Mouse (Mus musculus): Measurements from ENCODE around the gene Rpap2. TPM values are rescaled to one million over a fixed set of nuclear protein-coding genes. Genes with fewer than 3 reads are reported as not detected.

Gene Rpap2
- polyA plus RNA-seq, 1 experiment from 2014 or later, result 17.1 TPM

DNA sequence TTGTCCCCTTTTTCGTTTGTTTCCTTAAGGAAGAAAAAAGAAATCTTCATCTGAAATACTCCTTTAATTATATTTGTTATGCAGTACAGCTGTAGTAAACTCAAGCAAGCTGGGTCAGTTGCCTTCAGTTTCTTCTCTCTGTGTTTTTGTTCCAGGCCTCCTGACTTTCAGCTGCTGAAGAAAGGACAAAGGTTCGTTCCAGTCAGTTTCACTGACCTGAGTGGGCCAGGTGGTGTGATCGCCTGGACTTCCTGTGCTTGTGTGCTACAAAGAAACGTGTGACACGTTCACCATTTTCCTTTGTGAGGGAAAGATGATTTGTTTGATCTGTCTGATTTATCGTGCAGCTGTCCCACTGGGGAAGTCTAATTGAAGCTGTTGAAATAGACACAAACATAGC is 20.8 kb downstream of the Rpap2 start:
- ATAC-seq (replicated peaks; ENCODE audit: low FRiP score), result no peak
- H3K9ac ChIP-seq (ENCODE audit: low read depth, low read length), result no peak overlapping the region
- WGBS, result 84% methylated on average over 6 of the region's 6 CpGs

DNA sequence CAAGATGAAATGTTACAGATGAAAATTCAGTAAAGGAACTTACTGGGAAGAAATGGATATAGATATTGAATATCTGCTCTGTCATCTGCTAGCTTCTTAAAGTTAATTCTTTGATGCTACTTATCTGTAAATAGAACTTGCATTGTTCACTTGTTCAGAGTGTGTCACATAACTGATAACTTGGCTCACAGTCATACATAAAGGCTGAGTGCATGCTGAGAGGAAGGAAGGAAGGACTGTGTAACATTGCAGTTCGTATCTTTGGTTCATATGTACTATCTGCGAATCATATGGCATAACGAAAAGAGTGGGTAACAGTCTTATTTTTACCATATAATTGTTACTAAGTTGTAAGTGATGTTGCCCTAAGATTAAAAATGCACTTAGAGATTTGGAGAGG is 24.2 kb downstream of the Rpap2 start:
- Histone ChIP-seq H3K4me2 (no peak overlapping the region), H3K27me3 (replicated peaks; ENCODE audit: control insufficient read depth, insufficient read depth, low read length) (no peaks in the 10 kb centered on the region), H3K4me1 (replicated peaks; ENCODE audit: control insufficient read depth, insufficient read depth, low read length) (no peaks in the 10 kb centered on the region), H3K36me3 (ENCODE audit: control insufficient read depth, insufficient read depth, low read length) (peaks cover 4% of the 10 kb centered on the region; the same call in 1 of the 2 replicates), H3K9me3 (ENCODE audit: control insufficient read depth, low read length) (no peaks in the 10 kb centered on the region), H3K4me3 (ENCODE audit: low read depth, low read length) (no peak overlapping the region), H3K9ac (ENCODE audit: low read depth, low read length) (no peak overlapping the region), H3K27ac (ENCODE audit: low read depth, low read length) (no peak overlapping the region)
- WGBS, result 83% methylated on average over 3 of the region's 3 CpGs
- DNase-seq (ENCODE audit: low spot score) (no peak), ATAC-seq (replicated peaks; ENCODE audit: low FRiP score) (no peak)

More for the DNA sequence above, 20.8 kb downstream of the Rpap2 start:
- Histone ChIP-seq H3K4me2 (no peak overlapping the region), H3K4me3 (ENCODE audit: low read depth, low read length) (no peak overlapping the region), H3K9me3 (ENCODE audit: control insufficient read depth, low read length) (no peaks in the 10 kb centered on the region), H3K27me3 (replicated peaks; ENCODE audit: control insufficient read depth, insufficient read depth, low read length) (no peaks in the 10 kb centered on the region), H3K27ac (ENCODE audit: low read depth, low read length) (no peak overlapping the region), H3K36me3 (ENCODE audit: control insufficient read depth, insufficient read depth, low read length) (peaks cover 10% of the 10 kb centered on the region), H3K4me1 (replicated peaks; ENCODE audit: control insufficient read depth, insufficient read depth, low read length) (no peaks in the 10 kb centered on the region)
- DNase-seq (ENCODE audit: low spot score), result no peak

DNA sequence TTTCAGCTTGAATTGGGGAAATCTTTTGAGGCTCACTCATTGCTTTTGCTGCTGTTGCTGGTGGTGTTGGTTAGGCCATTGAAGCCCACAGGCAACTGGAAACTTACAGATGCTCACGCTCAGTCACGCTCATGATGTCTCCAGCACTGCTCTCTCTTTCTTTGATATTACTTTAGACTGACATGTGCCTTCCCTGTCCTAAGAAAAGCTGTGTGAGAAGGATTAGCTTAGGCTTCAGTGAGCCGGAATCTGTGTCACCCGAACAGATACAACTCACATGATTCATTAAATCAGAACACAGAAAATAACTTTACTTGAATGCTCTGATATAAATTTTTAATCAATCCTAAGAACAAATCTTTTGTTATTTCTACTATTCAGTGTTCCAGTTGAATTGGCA is 36.5 kb downstream of the Rpap2 start:
- Histone ChIP-seq H3K27me3 (replicated peaks; ENCODE audit: control insufficient read depth, insufficient read depth, low read length) (no peaks in the 10 kb centered on the region), H3K27ac (ENCODE audit: low read depth, low read length) (no peak overlapping the region), H3K4me1 (replicated peaks; ENCODE audit: control insufficient read depth, insufficient read depth, low read length) (no peaks in the 10 kb centered on the region), H3K9me3 (ENCODE audit: control insufficient read depth, low read length) (no peaks in the 10 kb centered on the region), H3K4me3 (ENCODE audit: low read depth, low read length) (no peak overlapping the region), H3K36me3 (ENCODE audit: control insufficient read depth, insufficient read depth, low read length) (0 out of 2 replicates have a peak, but pooled peaks cover 3% of the 10 kb centered on the region), H3K4me2 (no peak overlapping the region), H3K9ac (ENCODE audit: low read depth, low read length) (no peak overlapping the region)
- WGBS, result 92% methylated on average over 4 of the region's 4 CpGs
- ATAC-seq (replicated peaks; ENCODE audit: low FRiP score) (no peak), DNase-seq (ENCODE audit: low spot score) (no peak)

DNA sequence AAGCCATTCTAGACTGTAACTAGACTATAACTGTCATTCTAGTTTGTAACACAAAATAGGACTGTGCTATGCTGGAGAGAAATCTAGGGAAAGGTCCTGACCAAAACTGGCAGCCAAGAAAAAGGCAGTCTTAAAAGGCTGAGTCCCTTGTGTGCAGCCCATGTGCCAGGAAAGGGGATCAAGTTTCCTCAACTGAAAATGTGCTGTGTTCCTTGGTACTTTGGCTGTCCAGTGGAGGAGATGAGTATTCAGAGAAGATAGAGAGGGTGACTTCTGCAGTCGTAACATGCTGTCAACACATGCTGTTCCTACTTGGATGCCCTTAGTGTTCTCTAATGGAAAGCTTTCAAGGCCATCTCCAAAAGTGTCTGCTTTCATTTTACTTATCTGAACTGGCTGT is 39.9 kb downstream of the Rpap2 start:
- WGBS, result 77% methylated on average over 1 of the region's 1 CpGs
- H3K4me3 ChIP-seq (ENCODE audit: low read depth, low read length), result no peak overlapping the region
- H3K27me3 ChIP-seq (replicated peaks; ENCODE audit: control insufficient read depth, insufficient read depth, low read length), result no peaks in the 10 kb centered on the region
- H3K36me3 ChIP-seq (ENCODE audit: control insufficient read depth, insufficient read depth, low read length), result peaks cover 7% of the 10 kb centered on the region; the same call in 1 of the 2 replicates
- ATAC-seq (replicated peaks; ENCODE audit: low FRiP score) (no peak), DNase-seq (ENCODE audit: low spot score) (no peak)
- H3K27ac ChIP-seq (ENCODE audit: low read depth, low read length), result no peak overlapping the region
- H3K9ac ChIP-seq (ENCODE audit: low read depth, low read length), result no peak overlapping the region
- H3K4me1 ChIP-seq (replicated peaks; ENCODE audit: control insufficient read depth, insufficient read depth, low read length), result no peaks in the 10 kb centered on the region
- no peaks in the 10 kb centered on the region for H3K9me3 ChIP-seq (ENCODE audit: control insufficient read depth, low read length)
- no peak overlapping the region for H3K4me2 ChIP-seq

DNA sequence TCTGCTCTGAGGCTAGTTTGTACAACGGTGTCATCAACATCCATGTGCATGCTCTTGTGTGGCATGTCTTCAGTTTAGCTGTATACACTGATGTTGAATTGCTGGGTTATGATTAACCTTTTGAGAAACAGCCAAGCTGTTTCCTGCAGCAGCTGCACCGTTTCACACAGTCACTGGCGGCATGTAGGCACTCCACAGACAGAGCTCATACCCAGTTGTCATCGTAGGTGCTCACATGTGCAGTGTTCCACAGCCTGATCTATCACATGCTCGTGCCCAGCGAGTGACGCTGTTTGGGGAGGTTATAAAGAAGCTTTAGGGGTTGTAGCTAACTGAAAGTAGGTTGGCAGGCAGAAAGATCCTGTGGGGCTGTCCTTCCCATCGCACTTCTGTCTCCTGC is 41.2 kb downstream of the Rpap2 start:
- Histone ChIP-seq H3K27ac (ENCODE audit: low read depth, low read length) (no peak overlapping the region), H3K4me3 (ENCODE audit: low read depth, low read length) (no peak overlapping the region), H3K4me1 (replicated peaks; ENCODE audit: control insufficient read depth, insufficient read depth, low read length) (no peaks in the 10 kb centered on the region), H3K9ac (ENCODE audit: low read depth, low read length) (no peak overlapping the region), H3K4me2 (no peak overlapping the region), H3K9me3 (ENCODE audit: control insufficient read depth, low read length) (no peaks in the 10 kb centered on the region), H3K36me3 (ENCODE audit: control insufficient read depth, insufficient read depth, low read length) (peaks cover 7% of the 10 kb centered on the region; the same call in 1 of the 2 replicates), H3K27me3 (replicated peaks; ENCODE audit: control insufficient read depth, insufficient read depth, low read length) (no peaks in the 10 kb centered on the region)
- WGBS, result 88% methylated on average over 8 of the region's 8 CpGs
- DNase-seq (ENCODE audit: low spot score) (no peak), ATAC-seq (replicated peaks; ENCODE audit: low FRiP score) (no peak)

DNA sequence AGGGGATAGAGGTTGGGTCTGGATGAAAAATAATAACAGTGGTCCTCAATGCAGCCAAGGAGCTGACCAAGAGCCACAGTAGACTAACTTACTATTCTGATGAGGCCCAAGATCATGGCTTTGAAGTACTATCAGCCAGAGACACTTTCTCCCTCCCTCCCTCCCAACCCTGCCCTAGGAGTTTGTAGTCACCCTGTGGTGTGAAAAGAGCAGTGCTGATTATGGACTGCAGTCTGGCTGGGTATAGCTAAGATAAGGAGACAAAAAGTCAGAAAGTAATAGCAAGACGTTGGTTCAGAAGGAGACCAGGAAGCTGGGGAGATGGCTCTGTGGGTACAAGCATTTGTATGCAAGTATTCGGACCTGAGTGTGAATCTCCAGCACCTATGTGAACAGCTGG is 47.4 kb downstream of the Rpap2 start:
- DNase-seq (ENCODE audit: low spot score), result no peak
- peaks cover 2% of the 10 kb centered on the region; the same call in 1 of the 2 replicates for H3K36me3 ChIP-seq (ENCODE audit: control insufficient read depth, insufficient read depth, low read length)
- ATAC-seq (replicated peaks; ENCODE audit: low FRiP score), result peak; percentile 82
- no peak overlapping the region for H3K27ac ChIP-seq (ENCODE audit: low read depth, low read length)
- WGBS, result 65% methylated on average over 2 of the region's 2 CpGs
- H3K4me1 ChIP-seq (replicated peaks; ENCODE audit: control insufficient read depth, insufficient read depth, low read length), result no peaks in the 10 kb centered on the region; the same call in 1 of the 2 replicates
- no peak overlapping the region for H3K4me2 ChIP-seq
- H3K9me3 ChIP-seq (ENCODE audit: control insufficient read depth, low read length), result no peaks in the 10 kb centered on the region
- no peak overlapping the region for H3K9ac ChIP-seq (ENCODE audit: low read depth, low read length)
- H3K4me3 ChIP-seq (ENCODE audit: low read depth, low read length), result no peak overlapping the region
- H3K27me3 ChIP-seq (replicated peaks; ENCODE audit: control insufficient read depth, insufficient read depth, low read length), result no peaks in the 10 kb centered on the region

DNA sequence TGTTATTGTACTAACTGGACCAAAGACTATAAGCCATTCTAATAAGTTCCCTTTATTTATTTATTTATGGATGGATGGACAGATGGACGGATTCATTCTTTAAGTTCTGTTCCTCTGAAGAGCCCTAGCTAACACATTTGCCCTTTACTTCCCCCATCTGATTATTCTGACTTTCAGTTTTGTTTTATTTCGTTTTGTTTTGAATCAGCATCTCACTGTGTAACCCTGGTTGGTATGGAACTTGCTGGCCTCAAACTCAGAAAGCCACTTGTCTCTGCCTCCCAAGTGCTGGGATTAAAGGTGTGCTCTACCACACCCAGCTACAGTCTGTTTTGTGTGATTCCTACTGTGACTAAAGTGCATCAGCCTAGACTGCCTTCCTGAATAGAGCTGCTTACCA is 48.8 kb downstream of the Rpap2 start:
- no peak overlapping the region for H3K4me3 ChIP-seq (ENCODE audit: low read depth, low read length)
- no peaks in the 10 kb centered on the region for H3K36me3 ChIP-seq (ENCODE audit: control insufficient read depth, insufficient read depth, low read length)
- 82% methylated on average over 2 of the region's 2 CpGs for WGBS
- H3K4me1 ChIP-seq (replicated peaks; ENCODE audit: control insufficient read depth, insufficient read depth, low read length), result no peaks in the 10 kb centered on the region; the same call in 1 of the 2 replicates
- no peaks in the 10 kb centered on the region for H3K9me3 ChIP-seq (ENCODE audit: control insufficient read depth, low read length)
- H3K9ac ChIP-seq (ENCODE audit: low read depth, low read length), result no peak overlapping the region
- H3K27ac ChIP-seq (ENCODE audit: low read depth, low read length), result no peak overlapping the region
- DNase-seq (ENCODE audit: low spot score) (no peak), ATAC-seq (replicated peaks; ENCODE audit: low FRiP score) (no peak)
- no peak overlapping the region for H3K4me2 ChIP-seq
- no peaks in the 10 kb centered on the region for H3K27me3 ChIP-seq (replicated peaks; ENCODE audit: control insufficient read depth, insufficient read depth, low read length)

DNA sequence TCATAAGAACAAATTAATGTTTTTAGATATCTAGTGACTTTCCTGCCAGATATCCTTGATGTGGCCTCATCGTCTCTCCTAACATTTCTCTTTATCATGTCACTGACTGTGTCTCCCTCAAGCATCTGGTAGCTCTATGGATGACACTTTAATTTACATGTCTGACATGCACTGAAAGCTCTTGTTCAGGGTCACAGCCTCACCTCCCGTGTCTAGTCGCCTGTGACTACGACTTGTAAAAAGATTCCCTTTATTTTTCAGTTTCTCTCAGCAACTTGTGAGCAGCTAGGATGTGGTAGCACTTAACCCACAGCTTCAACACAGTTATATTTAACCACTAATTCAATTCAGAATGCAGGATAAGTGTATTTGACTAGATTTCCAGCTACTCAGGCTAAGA is 50.4 kb downstream of the Rpap2 start:
- no peak for DNase-seq (ENCODE audit: low spot score)
- no peak for ATAC-seq (replicated peaks; ENCODE audit: low FRiP score)
- no peak overlapping the region for H3K9ac ChIP-seq (ENCODE audit: low read depth, low read length)
- 84% methylated on average over 4 of the region's 4 CpGs for WGBS
- H3K36me3 ChIP-seq (ENCODE audit: control insufficient read depth, insufficient read depth, low read length), result no peaks in the 10 kb centered on the region
- H3K4me3 ChIP-seq (ENCODE audit: low read depth, low read length), result no peak overlapping the region
- no peak overlapping the region for H3K27ac ChIP-seq (ENCODE audit: low read depth, low read length)
- no peaks in the 10 kb centered on the region for H3K27me3 ChIP-seq (replicated peaks; ENCODE audit: control insufficient read depth, insufficient read depth, low read length)
- H3K9me3 ChIP-seq (ENCODE audit: control insufficient read depth, low read length), result no peaks in the 10 kb centered on the region
- H3K4me1 ChIP-seq (replicated peaks; ENCODE audit: control insufficient read depth, insufficient read depth, low read length), result no peaks in the 10 kb centered on the region; the same call in 1 of the 2 replicates
- no peak overlapping the region for H3K4me2 ChIP-seq

DNA sequence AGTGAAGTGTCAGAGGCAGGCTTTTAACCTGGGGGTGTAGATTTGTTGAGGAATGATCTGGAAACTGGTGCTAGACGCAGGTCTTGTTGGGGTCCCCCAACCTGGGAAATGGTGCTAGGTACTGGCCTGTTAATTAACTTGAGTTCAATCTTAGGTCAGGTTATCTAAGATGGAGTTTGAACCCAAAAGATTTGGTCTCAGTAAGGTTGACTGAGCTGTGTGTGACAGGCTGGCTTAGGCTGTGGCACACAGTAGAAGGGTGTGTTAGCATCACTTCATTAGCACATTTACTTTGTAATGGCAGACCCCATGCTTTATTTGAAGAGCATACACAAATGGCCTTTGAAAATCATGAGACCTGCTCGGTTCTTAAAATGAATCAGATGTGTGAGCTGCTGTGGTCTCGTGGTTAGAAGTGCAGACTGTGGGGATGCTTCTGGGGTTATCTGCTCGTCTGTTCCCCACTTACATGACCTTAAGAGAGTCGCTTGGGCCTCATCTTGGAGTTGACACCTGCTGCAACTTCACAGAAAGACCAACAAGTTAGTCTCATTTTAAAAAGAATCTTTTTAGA is 51.5 kb downstream of the Rpap2 start:
- H3K4me1 ChIP-seq (replicated peaks; ENCODE audit: control insufficient read depth, insufficient read depth, low read length), result no peaks in the 10 kb centered on the region; the same call in 1 of the 2 replicates
- H3K27me3 ChIP-seq (replicated peaks; ENCODE audit: control insufficient read depth, insufficient read depth, low read length), result no peaks in the 10 kb centered on the region
- WGBS, result 64% methylated on average over 5 of the region's 5 CpGs
- DNase-seq (ENCODE audit: low spot score) (no peak), ATAC-seq (replicated peaks; ENCODE audit: low FRiP score) (no peak)
- H3K27ac ChIP-seq (ENCODE audit: low read depth, low read length), result no peak overlapping the region
- H3K4me3 ChIP-seq (ENCODE audit: low read depth, low read length), result no peak overlapping the region
- H3K4me2 ChIP-seq, result no peak overlapping the region
- no peaks in the 10 kb centered on the region for H3K9me3 ChIP-seq (ENCODE audit: control insufficient read depth, low read length)
- H3K9ac ChIP-seq (ENCODE audit: low read depth, low read length), result no peak overlapping the region
- no peaks in the 10 kb centered on the region for H3K36me3 ChIP-seq (ENCODE audit: control insufficient read depth, insufficient read depth, low read length)

Data from liver, embryonic 11.5 days (tissue).